Mouse (Mus musculus): ENCODE measurements around the gene Serpina16. TPM values are rescaled to one million over a fixed set of nuclear protein-coding genes. Genes with fewer than 3 reads are reported as not detected.
A peak's percentile ranks its signal among the peaks of the same experiment; 100 is the strongest.

The Serpina16 gene
- polyA plus RNA-seq, 1 experiment from 2014 or later, result 0.10 TPM

DNA sequence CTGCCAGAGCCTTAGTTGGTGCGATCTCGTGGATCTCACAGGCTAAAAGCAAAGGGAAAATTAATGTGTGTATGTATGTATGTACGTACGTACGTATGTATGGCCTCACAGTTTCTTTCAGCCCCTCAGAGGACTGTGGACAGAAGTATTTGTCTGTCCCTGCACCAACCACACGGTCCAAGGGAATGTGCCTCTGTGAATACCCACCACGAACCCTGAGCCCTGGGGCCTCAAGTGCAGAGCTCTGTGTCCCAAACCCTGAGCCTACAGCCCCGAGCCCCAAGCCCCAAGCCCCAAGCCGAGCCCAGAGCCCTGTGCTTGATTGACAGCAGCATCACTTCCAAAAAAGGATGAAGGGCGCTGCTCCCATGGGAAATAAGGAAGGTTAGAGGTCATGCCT lies 17.9 kb downstream of the Serpina16 start:
- 51% methylated on average over 10 of the region's 10 CpGs for WGBS (ENCODE audit: insufficient replicate concordance)
- no peaks in the 10 kb centered on the region for H3K9me3 ChIP-seq (replicated peaks)
- H3K4me3 ChIP-seq (replicated peaks), result no peak overlapping the region
- H3K36me3 ChIP-seq, result no peaks in the 10 kb centered on the region
- no peak overlapping the region for H3K4me2 ChIP-seq
- H3K27ac ChIP-seq, result no peak overlapping the region
- H3K4me1 ChIP-seq (replicated peaks), result peaks cover 3% of the 10 kb centered on the region; the same call in 1 of the 2 replicates
- DNase-seq (no peak), ATAC-seq (ENCODE audit: low read depth) (no peak)
- no peaks in the 10 kb centered on the region for H3K27me3 ChIP-seq
- no peak overlapping the region for H3K9ac ChIP-seq

DNA sequence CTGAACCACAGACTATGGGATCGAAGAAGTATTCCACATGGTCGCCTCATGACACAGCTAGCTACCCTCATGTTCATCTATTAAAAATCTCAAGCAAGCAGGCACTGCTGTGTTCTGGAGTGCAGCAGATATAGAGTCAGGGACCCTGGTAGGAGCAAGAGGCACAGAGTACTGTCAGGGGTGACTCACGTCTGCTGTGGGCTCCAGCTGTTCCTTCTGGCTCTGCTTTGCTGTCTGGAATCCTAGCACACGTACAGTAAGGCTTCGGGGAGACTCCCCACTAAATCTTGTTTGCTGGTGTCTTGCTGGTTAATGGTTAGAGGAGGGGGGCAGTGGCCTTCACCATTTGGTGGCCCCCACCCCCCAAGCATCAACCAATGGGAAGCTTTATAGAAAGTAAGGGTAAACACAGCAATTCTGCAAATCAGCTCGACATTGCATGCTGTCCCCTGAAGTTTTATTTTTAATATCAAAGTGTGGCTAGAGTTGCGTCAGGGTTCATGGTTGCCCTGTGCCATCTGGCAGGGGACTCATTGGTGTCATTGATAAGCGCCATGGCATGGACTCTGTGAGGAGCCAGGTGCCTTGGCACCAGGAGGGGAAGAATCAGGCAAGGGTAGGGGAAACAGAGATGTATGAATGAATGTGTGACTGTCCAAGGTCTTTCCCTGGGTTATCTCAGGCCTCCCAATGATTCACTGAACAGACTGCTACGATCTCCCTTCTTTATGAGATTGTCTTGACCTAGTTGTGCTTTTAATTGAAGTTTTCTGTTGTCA lies 18.9 kb downstream of the Serpina16 start, which contains the start of gene Serpina6:
Gene Serpina6 (minus strand): TSS at position 365 of the 779 bp plus-strand sequence.
- peak; percentile 53 for ATAC-seq (ENCODE audit: low read depth)

DNA sequence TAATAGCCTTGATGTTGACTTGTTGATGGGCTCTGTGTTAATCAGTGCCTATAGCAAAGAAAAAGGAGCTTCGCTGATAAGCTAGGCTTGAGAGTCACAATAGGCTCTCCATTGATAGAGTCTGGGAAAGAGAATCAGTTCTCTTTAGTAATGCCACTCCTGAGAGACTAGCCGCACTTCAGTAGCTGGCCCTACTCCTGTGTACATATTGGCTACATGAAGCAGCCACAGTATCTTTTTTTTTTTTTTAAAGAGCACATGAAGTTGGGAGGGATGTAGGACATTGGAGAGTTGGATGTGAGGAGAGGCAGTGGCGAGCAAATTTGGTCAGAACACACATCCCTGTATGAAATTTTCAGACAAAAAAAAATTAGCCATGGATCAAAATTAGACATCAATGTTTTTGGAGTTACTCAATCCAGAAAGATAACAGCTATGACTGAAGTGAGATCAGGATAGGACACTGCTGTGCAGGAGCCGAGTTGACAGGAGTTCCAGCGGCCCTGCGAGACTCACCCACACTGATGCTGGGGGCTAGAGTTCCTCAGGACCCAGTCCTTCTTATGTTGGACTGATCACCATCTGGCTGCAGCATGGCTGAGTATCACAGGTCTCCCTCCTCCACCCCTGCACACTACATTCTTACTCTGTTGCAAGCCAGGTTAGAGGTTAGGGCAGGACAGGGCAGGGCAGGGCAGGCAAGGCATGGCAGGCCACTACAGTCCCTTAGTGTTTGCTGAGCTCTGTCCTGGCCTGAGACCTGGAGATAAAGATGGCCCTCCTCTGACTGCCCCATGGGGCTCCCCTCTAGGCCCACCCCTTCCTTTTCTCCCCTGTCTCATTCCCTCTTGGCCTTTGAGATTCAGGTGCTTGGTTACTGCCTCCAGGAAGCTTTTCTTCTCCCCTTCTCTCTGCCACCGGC lies 20.6 kb downstream of the Serpina16 start:
- Histone ChIP-seq H3K9ac (peak overlapping the region; percentile 52), H3K4me1 (replicated peaks) (peaks cover 3% of the 10 kb centered on the region; the same call in 1 of the 2 replicates), H3K9me3 (replicated peaks) (no peaks in the 10 kb centered on the region), H3K4me2 (peak overlapping the region; percentile 48), H3K27me3 (no peaks in the 10 kb centered on the region), H3K4me3 (replicated peaks) (peak overlapping the region; percentile 47), H3K36me3 (no peaks in the 10 kb centered on the region), H3K27ac (peak overlapping the region; percentile 73)
- ATAC-seq (ENCODE audit: low read depth) (peak; percentile 64), DNase-seq (no peak)
- WGBS (ENCODE audit: insufficient replicate concordance), result 68% methylated on average over 7 of the region's 7 CpGs

More for the DNA sequence above, 18.9 kb downstream of the Serpina16 start, which contains the start of gene Serpina6:
- no peaks in the 10 kb centered on the region for H3K9me3 ChIP-seq (replicated peaks)
- H3K4me2 ChIP-seq, result peak within 1 kb of the TSS; percentile 48
- H3K27ac ChIP-seq, result peak within 1 kb of the TSS; percentile 73
- no peaks in the 10 kb centered on the region for H3K27me3 ChIP-seq
- peak within 1 kb of the TSS; percentile 52 for H3K9ac ChIP-seq
- H3K4me3 ChIP-seq (replicated peaks), result peak within 1 kb of the TSS; percentile 47
- no peaks in the 10 kb centered on the region for H3K36me3 ChIP-seq
- DNase-seq, result no peak
- WGBS (ENCODE audit: insufficient replicate concordance), result 50% methylated on average over 9 of the region's 9 CpGs
- peaks cover 3% of the 10 kb centered on the region; the same call in 1 of the 2 replicates for H3K4me1 ChIP-seq (replicated peaks)

GRCm38 (mm10) chr12:103653836-103654235 lies 22.1 kb downstream of the Serpina16 start:
- no peak overlapping the region for H3K9ac ChIP-seq
- H3K4me3 ChIP-seq (replicated peaks), result peak overlapping the region; percentile 47
- DNase-seq (no peak), ATAC-seq (ENCODE audit: low read depth) (no peak)
- H3K27ac ChIP-seq, result 0 out of 2 replicates have a peak overlapping the region, but pooled peaks have one; percentile 4
- no peaks in the 10 kb centered on the region for H3K27me3 ChIP-seq
- H3K9me3 ChIP-seq (replicated peaks), result no peaks in the 10 kb centered on the region
- H3K4me1 ChIP-seq (replicated peaks), result peaks cover 3% of the 10 kb centered on the region; the same call in 1 of the 2 replicates
- peak overlapping the region; percentile 48 for H3K4me2 ChIP-seq
- H3K36me3 ChIP-seq, result no peaks in the 10 kb centered on the region
- 73% methylated on average over 2 of the region's 2 CpGs for WGBS (ENCODE audit: insufficient replicate concordance)

DNA sequence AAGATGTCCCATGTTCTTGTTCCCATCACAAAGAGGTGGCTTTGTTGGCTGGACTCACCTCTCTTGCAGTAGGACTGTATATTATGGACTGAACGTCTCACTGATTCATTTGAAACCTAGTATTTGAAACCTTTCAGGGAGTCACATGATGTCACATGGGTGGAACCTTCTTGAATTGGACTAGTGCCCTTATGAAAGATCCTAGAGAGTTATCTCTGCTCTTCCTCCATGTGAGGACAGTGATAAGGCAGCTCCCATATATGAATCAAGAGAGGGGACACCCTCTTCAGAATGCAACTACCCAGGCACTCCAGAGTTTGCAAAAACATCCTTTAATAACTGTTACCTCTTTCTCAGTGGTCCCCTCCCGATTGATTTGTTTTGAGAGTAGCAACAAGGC lies 29.6 kb downstream of the Serpina16 start:
- H3K27me3 ChIP-seq, result no peaks in the 10 kb centered on the region
- no peaks in the 10 kb centered on the region for H3K4me1 ChIP-seq (replicated peaks)
- WGBS (ENCODE audit: insufficient replicate concordance), result 44% methylated on average over 2 of the region's 2 CpGs
- no peaks in the 10 kb centered on the region for H3K36me3 ChIP-seq
- no peak overlapping the region; the same call in 1 of the 2 replicates for H3K27ac ChIP-seq
- ATAC-seq (ENCODE audit: low read depth) (no peak; the same call in 1 of the 2 replicates), DNase-seq (no peak)
- H3K9ac ChIP-seq, result no peak overlapping the region
- no peaks in the 10 kb centered on the region for H3K9me3 ChIP-seq (replicated peaks)
- no peak overlapping the region for H3K4me2 ChIP-seq
- H3K4me3 ChIP-seq (replicated peaks), result no peak overlapping the region

DNA sequence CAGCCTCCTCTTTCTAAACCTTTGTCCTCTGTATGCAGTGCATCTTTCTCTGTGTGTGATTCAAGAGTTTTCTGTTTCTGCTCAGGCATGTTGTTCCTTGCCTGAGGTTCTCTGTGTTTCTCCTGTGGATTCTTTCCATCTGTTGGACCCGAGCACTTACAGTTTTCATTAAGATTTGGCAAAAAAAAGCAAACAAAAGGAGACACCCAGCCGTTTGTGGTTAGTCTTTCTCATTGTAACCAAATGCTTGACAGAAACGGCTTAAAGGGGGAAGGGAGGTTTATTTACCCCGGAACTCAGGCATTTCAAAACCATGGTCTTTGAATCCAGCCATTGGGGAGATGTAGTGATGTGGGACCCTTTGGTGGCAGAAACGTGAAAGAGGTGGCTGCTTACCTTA lies 31.3 kb downstream of the Serpina16 start:
- Histone ChIP-seq H3K4me2 (no peak overlapping the region), H3K27me3 (no peaks in the 10 kb centered on the region), H3K9ac (no peak overlapping the region), H3K4me1 (replicated peaks) (no peaks in the 10 kb centered on the region), H3K36me3 (no peaks in the 10 kb centered on the region), H3K9me3 (replicated peaks) (no peaks in the 10 kb centered on the region), H3K4me3 (replicated peaks) (no peak overlapping the region), H3K27ac (peak overlapping the region; percentile 34)
- WGBS (ENCODE audit: insufficient replicate concordance), result 22% methylated on average over 5 of the region's 5 CpGs
- ATAC-seq (ENCODE audit: low read depth), result no peak; the same call in 1 of the 2 replicates
- no peak for DNase-seq

DNA sequence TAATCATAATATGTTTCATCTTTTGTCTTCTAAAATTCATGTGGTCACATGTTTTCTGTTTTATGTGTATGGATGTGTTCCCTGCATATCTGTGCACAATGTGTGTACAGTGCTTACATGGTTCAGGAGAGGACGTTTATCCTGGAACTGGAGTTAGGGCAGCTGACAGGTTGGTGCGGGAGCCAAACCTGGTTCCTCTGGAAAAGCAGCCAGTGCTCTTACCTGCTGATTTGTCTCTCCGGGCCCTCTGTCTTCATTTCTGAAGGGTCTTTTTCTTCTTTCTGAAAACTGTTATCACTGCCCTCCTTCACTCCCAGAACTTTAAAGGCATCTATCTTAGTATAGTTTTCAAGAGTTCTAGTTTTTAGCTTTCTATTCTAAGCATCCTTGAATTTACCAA lies 32.1 kb downstream of the Serpina16 start:
- Histone ChIP-seq H3K9me3 (replicated peaks) (no peaks in the 10 kb centered on the region), H3K9ac (no peak overlapping the region), H3K4me2 (no peak overlapping the region), H3K27me3 (no peaks in the 10 kb centered on the region), H3K4me1 (replicated peaks) (no peaks in the 10 kb centered on the region), H3K4me3 (replicated peaks) (no peak overlapping the region), H3K27ac (no peak overlapping the region), H3K36me3 (no peaks in the 10 kb centered on the region)
- WGBS (ENCODE audit: insufficient replicate concordance), result 61% methylated on average over 3 of the region's 3 CpGs
- DNase-seq (no peak), ATAC-seq (ENCODE audit: low read depth) (no peak)

GRCm38 (mm10) chr12:103643336-103643735 lies 32.6 kb downstream of the Serpina16 start:
- Histone ChIP-seq H3K4me1 (replicated peaks) (no peaks in the 10 kb centered on the region), H3K4me3 (replicated peaks) (no peak overlapping the region), H3K36me3 (no peaks in the 10 kb centered on the region), H3K27ac (no peak overlapping the region), H3K9me3 (replicated peaks) (no peaks in the 10 kb centered on the region), H3K27me3 (no peaks in the 10 kb centered on the region), H3K9ac (no peak overlapping the region), H3K4me2 (no peak overlapping the region)
- peak; percentile 18 for DNase-seq
- no peak for ATAC-seq (ENCODE audit: low read depth)
- WGBS (ENCODE audit: insufficient replicate concordance), result 1% methylated on average over 2 of the region's 2 CpGs

GRCm38 (mm10) chr12:103635846-103636245 lies 40.1 kb downstream of the Serpina16 start:
- H3K27ac ChIP-seq, result no peak overlapping the region
- no peak overlapping the region for H3K9ac ChIP-seq
- H3K4me3 ChIP-seq (replicated peaks), result no peak overlapping the region
- H3K27me3 ChIP-seq, result no peaks in the 10 kb centered on the region
- ATAC-seq (ENCODE audit: low read depth) (peak; percentile 62), DNase-seq (no peak)
- H3K4me2 ChIP-seq, result no peak overlapping the region
- H3K9me3 ChIP-seq (replicated peaks), result no peaks in the 10 kb centered on the region
- peaks cover 4% of the 10 kb centered on the region; the same call in 1 of the 2 replicates for H3K4me1 ChIP-seq (replicated peaks)
- H3K36me3 ChIP-seq, result no peaks in the 10 kb centered on the region
- 51% methylated on average over 2 of the region's 2 CpGs for WGBS (ENCODE audit: insufficient replicate concordance)

- 51% methylated on average over 2 of the region's 2 CpGs for WGBS (ENCODE audit: insufficient replicate concordance)
- H3K9ac ChIP-seq, result no peak overlapping the region
Measured at GRCm38 (mm10) chr12:103634430-103634829, 41.5 kb downstream of the Serpina16 start.

DNA sequence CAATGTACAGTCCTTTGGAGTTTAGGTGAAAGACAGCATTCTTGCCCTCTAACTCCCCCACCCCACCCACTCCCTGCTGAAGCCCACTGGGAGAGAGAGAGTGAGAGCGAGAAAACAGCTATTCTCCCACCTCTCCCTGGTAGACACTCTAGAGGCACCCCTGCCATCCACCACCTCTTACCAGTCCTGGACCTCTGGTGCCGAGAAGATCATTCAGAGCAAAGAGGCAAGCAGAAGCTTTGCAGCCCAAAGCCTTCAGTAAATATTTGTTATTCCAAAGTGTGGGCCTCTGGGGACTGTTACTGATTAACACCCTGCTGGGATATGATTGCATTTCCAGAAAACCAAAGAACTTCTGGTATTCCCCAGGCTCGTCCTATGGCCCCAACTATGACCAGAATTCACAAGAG lies 44.7 kb downstream of the Serpina16 start, which contains the start of gene Serpina10:
Gene Serpina10 (minus strand): TSS at position 242 of the 410 bp plus-strand sequence.
- peak; percentile 49 for ATAC-seq (ENCODE audit: low read depth)
- H3K36me3 ChIP-seq, result 0 out of 2 replicates have a peak, but pooled peaks cover 4% of the 10 kb centered on the region
- H3K9me3 ChIP-seq (replicated peaks), result no peaks in the 10 kb centered on the region
- no peak for DNase-seq
- peak within 1 kb of the TSS; percentile 54 for H3K4me2 ChIP-seq
- WGBS (ENCODE audit: insufficient replicate concordance), result 53% methylated on average over 3 of the region's 3 CpGs
- H3K27me3 ChIP-seq, result no peaks in the 10 kb centered on the region
- peaks cover 4% of the 10 kb centered on the region; the same call in 1 of the 2 replicates for H3K4me1 ChIP-seq (replicated peaks)
- H3K4me3 ChIP-seq (replicated peaks), result peak within 1 kb of the TSS; percentile 49
- H3K9ac ChIP-seq, result peak within 1 kb of the TSS; percentile 57
- H3K27ac ChIP-seq, result peak within 1 kb of the TSS; percentile 39

More at GRCm38 (mm10) chr12:103634430-103634829, 41.5 kb downstream of the Serpina16 start:
- no peaks in the 10 kb centered on the region for H3K9me3 ChIP-seq (replicated peaks)
- no peaks in the 10 kb centered on the region for H3K27me3 ChIP-seq
- no peak for ATAC-seq (ENCODE audit: low read depth)
- no peak overlapping the region for H3K27ac ChIP-seq
- no peak overlapping the region for H3K4me2 ChIP-seq
- H3K4me1 ChIP-seq (replicated peaks), result peaks cover 4% of the 10 kb centered on the region; the same call in 1 of the 2 replicates
- DNase-seq, result no peak
- no peaks in the 10 kb centered on the region for H3K36me3 ChIP-seq
- no peak overlapping the region for H3K4me3 ChIP-seq (replicated peaks)

All from liver, embryonic 13.5 days (tissue).